Mouse (Mus musculus) lung, adult 2 months (tissue): Measurements from ENCODE around the gene Ddx20.

ENCODE experiments used
- CTCF ChIP-seq: fragments of 200-500 bp; IDR thresholded peaks from 2 replicates; pipeline ENCODE4 v1.5.1; 2011; ENCODE audit warnings: mild to moderate bottlenecking, low read length, control low read depth; ENCODE audit not compliant: insufficient read depth
- POLR2A ChIP-seq: fragments of 200-500 bp; IDR thresholded peaks from 2 replicates; pipeline ENCODE4 v1.6.1; 2011; ENCODE audit warnings: low read depth, mild to moderate bottlenecking, control low read depth, low read length, borderline replicate concordance; ENCODE audit errors: extremely low read depth

DNA sequence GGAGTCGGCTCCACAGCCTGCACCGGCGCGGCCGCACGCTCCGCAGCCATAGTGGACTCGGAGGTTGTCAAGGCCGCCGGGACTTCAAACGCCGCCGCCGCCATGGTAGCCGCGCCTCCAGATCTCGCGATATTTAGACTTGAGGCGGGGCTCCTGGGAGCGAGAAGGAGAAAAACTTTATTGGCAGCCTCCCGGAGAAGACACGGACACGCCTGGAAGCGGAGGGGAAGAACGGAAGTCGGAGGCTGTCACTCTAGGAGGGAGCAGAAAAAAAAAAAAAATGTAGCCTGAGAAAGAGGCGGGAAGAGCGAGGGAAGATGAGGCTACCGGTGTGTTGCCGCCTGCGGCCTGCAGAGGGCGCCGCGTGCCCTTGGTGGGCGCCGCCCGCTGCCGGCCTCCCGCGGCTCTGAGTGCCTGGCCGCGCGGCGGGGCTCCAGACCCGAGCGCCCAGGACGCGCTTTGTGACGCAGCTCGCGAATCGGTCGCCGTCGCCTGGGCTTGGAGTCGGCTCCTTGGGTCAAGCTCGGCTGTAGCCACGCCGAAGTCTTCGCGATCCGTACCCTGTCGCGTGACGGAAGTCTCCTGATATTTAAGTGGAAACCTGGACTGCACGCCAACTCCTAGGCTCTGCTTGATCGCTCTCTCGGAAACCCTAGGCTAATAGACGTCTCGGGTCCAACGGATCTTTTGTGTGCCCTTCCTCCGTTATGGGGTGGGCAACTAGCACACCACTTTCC, at the start of gene Ddx20:
- TF ChIP-seq CTCF (peak; percentile 70), POLR2A (peak; percentile 69; the same call in 1 of the 2 replicates)
